Mouse (Mus musculus) kidney, postnatal 14 days (tissue): ENCODE data around the gene Dclk2.
A peak's percentile ranks its signal among the peaks of the same experiment; 100 is the strongest.

Experiments used
- DNase-seq: peaks from one replicate; pipeline ENCODE4 v3.0.0; 2022; ENCODE audit warnings: mixed read lengths

Dclk2 gene

DNA sequence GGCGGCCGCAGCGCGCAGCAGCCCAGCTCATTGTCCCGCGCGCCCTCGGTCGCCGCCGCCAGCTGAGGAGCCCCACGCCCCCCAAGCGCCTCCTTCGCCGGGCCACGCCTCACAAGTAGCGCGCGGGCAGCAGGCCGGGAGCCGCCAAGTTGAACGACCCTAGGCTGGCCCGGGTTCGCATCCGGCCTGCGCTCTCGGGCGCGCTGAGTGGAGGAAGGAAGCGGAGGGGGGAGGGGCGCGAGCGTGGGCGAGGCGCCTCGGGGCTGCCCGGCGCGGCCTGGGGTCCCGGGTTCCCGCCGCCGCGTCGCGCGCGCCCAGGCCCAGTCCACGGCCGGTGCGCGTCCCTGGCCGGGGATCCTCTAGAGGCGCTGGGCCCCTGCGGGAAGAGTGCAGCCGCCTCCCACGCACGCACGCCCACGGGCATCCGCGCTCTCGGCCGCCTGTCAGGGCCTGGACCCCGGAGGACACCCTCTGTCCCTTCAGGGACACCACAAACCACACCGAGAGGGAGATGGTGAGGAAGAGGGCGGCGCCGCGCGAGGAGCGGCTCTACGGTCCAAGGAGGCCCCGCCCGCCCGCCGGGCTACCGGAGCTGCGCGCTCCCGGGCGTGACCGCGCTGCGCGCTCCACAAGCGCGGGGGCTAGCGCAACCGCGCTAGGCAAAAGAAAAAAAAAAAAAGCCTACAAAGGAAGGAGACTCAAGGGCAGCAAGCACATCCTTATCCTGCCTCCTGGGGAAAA is at the start of gene Dclk2:
TSS of gene Dclk2 (minus strand) at position 510 of the 741 bp plus-strand sequence.
- DNase-seq: peak; percentile 84

DNA sequence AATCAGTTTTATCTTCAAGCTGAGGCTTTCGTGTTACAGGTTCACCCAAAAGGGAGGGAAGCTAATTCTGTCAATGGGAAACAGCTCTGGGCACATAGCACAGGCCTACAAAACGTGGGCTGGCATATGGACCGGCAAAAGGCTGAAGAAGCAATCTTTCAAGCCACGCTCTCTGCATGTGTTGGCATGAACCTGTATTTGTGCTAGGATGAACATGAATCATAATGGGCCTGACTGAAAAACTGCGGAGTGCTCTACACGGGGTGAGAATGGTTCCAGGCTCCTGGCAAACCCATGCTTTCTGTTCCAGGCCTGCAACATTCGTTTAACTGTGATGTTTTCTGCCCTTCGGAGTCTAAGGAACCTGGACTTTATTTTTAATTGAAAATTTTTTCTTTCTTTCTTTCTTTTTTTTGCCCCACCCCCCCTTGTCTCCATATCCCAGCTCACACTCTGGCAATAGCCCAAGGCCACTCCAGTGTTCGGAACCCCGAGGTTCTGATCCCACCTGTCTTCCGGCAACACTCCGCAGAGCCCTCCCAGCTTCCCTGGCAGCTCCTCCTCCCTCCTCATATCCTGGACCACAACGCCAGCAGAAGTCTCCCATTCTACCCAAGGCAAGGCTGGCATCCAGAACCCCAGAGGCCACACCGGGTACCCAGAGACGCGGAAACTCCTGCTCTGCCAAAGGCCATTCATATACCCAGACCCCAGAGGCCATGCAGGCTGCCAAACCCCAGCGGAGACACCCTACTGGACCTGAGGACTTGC is 42.2 kb upstream of the Dclk2 start:
- DNase-seq: no peak

DNA sequence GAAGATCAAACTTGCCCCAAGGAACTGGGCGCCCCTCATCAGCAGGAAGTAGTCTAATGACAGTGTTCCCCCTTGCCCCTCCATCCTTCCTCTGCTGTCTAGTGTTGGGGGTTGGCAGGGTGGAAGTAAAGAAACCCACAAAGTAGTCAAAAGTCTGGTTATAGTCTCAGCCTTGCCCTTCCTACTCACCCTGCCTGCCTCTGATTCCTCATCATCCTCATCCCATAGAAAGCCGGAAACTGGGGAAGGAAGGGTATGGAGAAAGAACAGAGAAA is 40.7 kb upstream of the Dclk2 start:
- DNase-seq: no peak

DNA sequence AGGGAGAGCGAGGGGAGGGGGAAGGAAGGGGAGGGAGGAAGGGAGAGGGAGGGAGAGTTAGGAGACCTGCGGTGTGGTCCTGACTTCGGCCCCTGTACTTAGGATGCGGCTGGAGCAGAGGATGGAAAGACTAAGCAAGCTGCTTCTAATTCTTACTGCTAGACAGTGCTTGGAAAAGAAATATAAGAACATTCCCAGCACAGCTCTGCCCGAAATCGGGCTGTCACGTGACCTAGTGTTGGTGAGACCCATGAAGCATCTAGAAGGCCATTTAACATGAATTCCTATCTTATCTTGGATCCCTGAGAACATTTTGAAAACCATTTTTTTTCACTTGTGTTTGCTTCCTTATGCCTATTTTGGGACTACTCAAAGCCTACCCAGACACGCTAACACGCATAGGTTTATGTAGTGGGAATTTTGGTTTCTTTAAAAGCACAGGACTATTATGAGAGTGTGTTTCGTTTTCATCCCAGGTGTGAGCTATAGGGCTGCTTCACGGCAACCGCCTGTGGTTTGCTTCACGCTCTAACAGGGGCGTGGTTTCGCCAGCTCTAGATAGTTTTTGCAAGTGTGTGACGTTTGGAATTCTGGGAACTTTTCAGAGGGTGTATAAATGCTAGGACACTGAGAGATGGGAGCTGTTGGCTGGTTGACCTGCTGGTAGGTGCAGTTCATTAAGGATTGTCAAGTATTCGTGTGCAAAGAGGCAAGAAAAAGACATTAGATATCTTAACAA is 40.2 kb upstream of the Dclk2 start:
- DNase-seq: no peak

DNA sequence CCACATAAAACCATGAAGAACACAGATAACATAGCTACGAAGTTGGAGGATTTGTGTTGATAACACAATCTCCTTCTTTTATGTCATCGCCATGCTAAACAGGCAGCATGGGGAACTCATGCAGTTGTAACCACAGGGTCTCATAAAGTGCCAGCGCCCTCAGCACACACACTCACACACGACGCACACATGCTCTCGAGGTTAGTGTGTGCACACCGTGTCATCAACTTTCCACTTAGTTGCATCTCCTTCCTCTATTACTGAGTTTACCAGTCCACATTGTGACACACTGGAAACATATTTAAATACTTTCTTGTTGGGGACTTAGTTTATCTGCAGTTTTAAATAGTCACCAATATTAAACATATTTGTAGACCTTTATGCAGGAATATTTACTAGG is 38.4 kb upstream of the Dclk2 start:
- no peak for DNase-seq

DNA sequence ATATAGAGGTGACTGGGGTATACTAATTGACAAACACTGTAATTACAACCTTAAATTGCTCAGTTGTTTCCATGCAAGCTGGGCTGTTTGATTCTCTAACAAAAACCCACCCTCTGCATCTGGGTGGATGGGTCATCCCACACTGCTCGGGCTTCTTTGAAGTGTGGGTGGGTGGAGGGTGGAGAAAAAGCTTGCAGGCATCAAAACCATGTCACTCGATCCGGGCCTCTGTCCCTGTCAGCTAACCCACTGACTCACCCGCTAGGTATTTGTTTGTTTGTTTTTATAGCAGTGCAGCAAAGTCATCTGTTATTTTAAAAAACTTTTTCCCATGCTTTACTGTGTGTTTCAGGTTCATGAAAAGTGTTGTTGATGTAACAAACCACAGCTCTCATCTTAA is 34.7 kb upstream of the Dclk2 start:
- no peak for DNase-seq

DNA sequence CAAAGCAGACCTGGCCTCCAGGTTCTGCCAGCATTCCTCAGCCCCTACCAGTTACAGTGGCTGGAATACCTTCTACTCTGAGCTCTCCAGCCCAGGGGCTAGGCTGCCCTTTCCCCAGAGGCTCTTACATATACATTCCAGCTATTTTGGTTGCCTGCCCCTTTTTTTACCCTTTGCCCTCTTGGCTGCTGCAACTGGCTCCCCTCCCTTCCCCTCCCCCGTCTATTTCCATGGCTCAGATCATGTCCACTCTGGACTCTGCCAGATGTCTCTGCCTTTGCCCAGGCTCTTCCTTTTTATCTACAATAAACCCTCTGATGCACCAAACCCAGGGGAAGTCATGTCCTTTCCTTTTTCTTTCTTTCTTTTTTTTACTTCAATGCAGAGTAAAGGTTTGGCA is 33.9 kb upstream of the Dclk2 start:
- DNase-seq: peak; percentile 27

DNA sequence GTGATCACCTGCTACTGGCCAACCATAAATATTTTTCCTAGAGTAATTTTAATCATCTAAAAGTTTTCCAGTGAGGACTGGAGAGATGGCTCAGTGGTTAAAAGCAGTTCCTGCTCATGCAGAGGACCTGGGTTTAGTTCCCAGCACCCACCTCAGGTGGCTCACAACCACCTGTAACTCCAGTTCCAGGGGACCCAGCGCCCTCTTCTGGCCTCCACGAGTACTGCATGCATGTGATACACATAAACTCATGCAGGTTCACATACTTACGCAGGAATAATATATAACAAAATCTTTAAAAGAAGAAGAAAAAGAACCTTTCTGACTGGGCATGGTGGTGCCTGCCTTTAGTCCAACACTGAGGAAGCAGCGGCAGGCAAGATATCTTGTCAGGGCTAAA is 33.2 kb upstream of the Dclk2 start:
- DNase-seq: no peak

DNA sequence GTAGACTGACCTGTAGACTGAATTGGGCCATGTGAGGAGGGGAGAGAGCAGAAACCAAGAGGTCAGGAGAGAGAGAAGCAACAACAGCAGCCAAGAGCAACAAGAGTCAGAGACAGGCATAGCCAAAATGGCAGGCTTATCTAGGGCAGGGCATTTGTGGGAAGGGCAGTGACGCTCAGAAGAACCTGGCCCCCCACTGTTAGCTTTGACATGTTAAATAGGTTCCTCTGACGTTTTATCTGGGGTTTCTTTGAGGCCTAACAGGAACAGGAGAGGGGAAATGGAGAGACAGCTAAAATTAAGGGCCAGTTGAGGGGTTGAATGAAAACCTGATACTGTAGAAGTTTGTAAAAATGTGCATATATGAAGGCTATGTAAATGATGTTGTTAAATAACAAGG is 30.0 kb upstream of the Dclk2 start:
- DNase-seq: no peak

DNA sequence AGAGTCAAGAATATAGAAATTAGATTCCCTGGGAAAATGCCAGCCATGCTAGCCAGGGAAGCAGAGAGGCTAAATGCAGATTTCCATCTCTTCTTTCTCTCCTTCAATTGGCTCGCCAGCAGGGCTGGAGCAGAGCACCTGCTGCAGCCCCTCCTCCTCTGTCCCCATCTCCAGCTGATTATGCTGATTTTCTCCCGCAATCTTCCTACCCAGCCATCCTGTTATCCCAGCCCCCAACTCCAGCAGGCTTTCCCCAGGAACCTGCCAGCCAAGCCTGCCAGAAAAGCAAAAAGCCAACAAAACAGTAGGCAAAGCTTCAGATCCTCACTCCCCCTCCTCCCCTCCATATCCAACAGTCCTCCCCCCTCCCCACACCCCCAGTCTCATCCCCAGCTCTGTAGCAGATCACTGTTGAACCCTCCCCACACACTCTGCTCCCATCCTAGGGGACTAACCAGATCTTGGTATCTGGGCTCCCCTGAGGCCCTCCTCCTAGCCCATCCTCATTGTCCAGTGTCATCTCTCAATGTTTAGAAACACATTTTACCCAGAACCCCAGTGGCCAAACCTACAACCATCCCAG is 15.7 kb upstream of the Dclk2 start:
- DNase-seq: no peak

DNA sequence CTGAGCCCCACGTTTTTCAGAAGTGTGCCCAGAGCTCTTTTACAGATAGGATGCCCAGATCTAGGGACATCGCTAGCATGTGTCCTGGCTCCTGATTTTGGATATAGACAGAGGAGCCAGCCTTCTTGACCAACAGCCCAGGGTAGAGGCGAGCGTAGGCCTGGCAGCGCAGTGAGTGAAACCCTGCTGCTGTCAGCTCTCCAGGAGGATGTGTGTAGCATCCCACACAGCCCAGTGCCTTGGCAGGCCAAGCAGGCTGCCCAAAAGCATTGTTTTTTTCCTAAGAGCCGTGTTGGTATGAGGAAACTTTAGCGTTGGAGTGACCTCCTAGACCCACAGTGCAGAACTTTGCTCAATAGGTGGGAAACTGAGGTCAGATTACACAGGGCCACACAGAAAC is 12.8 kb upstream of the Dclk2 start:
- DNase-seq: no peak

DNA sequence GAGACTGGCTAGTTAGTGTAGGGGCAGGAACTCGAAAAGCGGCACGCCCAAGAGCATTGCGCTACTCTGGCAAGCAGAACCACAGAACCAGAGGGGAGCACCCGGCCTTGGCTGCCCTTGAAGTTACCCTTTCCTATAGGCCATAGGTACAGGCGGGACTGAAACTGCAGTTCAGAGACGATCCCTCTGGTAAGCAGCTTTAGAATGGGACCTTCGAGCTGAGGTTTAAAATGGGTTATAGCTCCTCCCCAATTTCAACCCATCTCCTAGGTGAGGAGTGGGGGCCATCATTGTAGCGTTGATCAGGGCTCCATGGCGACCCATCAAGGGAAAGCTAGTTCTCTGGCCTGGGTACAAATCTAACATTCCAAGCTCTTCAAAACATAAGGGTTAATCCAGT is 3.0 kb upstream of the Dclk2 start:
- no peak for DNase-seq

DNA sequence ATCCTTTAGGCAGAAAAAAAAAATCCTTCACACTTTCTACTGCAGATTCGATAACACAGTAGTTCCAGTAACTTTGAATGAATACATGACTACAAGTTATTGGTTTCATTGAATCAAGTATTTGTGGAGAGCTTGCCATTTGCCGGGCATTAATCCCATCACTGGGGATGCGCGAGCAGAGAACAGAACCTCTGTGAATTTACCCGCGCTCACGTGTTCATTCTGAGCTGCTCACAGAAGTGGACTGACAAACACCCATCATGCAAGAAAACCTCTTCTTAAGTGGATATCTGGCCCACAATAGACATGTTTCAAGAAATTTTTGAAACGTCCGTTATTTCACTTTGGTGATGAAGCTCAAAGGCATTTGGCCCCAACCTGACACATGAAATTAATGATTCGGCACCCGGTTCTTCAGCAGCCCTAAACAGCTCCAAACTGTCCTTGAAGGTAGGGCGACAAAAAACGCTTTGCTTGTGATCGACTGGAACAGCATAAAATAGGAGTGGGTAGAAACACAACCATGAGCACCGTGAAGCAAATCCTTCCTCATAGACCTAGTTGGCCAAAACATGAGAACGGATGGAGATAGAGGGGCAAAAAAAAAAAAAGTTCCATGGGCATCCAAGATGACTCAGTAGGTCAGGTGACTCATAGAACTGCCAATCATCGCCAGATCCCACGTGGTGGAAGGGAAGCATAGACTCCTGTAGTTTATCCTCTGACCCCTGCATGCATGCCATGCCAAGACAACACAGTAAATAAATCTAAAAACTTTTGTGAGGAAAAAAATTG is 726 bp upstream of the Dclk2 start:
- DNase-seq: peak; percentile 9

DNA sequence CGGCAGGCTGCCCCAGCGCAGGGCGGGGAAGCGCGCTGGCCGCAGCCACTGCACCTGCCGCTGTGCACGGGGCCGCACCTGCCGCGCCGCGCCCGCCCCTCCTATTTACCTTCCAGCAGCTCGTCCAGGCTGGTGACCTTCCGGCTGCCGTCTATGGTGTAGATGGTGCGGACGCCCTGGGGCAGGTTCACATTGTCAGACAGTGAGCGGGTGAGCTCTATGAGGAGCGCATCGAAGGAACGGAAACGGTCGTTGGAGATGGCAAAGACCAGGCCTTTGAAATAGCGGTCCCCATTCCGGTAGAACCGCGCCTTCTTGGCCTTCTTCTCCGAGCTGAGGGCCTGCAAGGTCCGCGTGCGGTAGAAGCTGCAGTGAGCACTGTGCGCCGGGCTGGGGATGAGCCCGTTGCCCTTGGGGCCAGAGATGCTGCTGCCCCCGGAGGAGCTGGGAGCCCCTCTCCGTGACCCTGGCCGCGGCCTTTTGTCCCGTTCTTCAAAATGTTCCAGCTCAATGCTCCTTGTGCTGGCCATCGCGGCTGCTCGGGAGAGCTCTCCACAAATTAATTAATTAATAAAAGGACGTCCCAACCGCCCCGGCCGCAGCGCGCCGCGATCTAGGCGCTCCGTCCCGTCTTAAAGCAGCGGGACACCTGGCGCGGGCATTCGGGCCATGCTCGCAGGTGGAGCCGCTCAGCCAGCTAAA is 860 bp downstream of the Dclk2 start:
- DNase-seq: peak; percentile 17

DNA sequence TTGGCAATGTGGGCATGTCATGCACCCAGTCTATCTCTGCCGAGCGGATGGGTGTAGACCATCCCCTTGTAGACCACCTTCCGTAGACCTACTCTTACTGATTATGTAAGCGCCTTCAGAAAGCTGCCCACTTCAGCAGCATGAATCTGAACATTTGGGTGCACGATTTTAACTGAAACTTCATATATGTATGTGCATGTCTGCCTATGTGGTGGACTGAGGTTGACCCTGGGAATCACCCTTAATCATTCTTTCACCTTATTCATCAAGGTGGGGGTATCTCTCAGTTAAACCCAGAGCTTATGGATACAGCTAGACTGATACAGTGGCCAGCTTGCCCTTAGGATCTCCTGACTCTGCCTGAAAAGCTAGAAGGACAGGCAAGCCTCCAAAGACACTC is 3.6 kb downstream of the Dclk2 start:
- DNase-seq: no peak

DNA sequence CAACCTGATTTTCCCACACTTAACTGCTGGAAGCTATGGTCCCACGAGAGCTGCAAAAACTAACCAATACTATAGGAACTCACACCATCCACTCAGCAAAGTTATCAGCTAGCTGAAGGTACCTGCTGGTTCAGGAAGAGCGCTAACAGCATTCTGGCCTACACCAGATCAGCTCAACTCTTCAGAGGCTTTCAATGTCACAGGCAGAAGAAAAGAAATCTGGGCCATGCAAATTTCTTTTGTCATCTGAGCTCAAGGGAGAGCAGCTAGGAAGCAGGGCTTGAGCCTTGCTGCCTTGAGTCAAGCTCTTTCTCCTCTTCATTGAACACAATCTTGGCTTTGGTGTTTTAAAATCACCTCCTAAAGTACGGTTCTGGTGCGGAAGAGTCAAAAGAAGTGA is 4.0 kb downstream of the Dclk2 start:
- DNase-seq: no peak

DNA sequence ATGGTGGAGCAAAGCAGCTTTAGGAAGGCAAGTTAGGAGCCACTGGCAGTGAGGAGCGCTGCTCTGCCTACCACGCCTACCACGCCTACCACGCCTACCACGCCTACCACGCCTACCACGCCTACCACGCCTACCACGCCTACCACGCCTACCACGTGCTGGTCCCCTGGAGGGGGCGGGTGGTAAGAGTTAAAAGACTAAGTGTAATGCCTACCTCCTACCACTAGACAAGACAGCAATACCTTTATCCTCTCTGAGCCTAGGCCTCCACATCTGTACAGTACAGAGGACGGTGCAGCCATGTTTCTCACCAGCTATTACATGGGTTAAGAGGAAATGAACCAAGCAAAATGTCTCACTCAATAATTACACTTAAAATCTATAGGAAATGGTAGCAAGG is 5.4 kb downstream of the Dclk2 start:
- no peak for DNase-seq

DNA sequence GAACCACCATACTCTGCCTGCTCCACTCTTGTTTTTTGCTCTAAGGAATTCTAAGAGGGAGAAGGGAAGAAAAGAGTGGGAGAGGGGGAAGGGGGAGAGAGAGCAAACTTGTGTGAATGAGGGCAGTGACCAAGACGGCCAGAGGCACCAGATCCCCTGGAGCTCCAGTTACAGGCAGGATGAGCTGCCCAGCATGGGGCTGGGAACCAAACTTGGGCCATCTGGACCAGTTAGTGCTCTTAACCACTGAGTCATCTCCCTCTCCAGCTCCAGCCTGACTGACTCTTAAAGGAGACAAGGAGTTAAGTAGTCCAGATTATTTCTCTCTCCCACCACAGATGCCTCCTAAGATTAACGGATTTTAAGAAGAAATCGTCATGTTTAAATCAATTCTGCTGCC is 6.3 kb downstream of the Dclk2 start:
- no peak for DNase-seq

DNA sequence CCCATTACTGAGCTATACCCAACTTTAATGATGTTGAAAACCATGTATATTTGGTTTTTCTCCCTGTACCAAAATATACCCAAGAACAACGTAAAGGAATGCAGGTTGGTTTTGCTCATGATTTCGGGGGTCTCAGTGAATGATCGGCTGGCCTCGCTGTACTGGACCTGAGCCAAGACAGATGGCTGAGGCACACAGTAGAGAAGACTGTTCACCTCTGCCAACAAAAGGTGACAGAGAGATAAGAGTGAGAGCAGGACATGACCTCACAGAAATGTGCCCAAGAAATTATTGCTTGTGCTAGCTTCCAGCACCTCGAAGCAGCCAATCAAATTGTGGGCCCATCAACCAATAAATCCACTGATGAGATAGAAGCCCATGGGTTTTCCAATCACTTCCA is 22.3 kb downstream of the Dclk2 start:
- no peak for DNase-seq

DNA sequence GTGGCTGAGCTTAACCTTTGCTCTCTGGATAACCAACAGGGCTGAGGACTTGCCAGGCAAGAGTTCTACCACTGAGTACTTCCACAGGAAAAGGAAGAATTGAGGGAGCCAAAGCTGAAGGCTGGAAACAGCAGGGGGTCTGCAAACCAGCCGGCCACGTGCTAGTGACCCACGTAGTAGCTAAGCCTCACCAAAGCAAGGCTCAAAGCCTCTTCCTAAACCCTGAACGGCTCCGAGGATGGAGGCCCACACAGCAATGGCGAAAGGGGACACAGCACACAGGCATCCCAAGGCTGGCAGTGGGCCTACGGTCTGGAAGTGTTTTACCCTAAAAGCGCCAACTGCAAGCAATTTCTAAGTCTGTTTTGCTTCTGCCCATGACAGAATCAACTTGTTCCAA is 23.1 kb downstream of the Dclk2 start:
- no peak for DNase-seq

DNA sequence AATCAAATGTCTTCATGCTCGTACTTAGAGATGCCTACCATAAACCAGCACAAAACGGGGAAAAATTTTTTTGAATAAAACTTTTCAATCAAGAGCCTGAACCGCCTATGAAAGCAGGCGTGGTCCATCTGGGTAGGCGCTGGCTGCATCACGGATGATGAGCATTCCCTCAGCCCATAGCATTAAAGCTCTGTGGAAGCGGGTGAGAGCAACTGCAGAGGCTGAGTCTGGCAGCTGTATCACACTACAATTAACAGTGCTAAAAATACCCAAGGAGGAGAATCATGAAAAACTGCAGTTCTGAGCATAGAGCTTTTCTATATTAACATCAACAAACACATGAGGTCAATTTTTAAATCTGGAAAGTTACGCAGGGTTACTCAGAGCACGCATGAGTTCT is 23.6 kb downstream of the Dclk2 start:
- DNase-seq: no peak

DNA sequence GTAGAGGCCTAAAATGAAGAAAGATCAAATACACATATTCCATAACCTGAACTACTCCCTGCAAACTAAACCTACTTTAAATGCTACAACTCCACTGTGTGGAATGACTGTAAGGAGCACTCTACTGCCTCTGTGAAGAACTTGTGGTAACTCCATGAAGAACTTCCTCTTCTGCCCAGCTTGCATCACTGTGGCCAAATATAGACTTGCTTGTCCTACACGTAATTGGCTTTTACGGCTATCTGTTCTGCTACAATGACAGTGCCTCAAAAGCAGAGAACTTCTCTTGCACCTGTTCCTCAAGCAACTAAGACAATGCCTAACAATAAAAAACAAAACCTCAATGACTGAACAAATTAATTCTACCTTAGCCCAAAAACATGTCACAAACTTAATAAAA is 26.2 kb downstream of the Dclk2 start:
- no peak for DNase-seq
